30 mouse cellular contexts compared by ENCODE assay signal in the genomic region with DNA sequence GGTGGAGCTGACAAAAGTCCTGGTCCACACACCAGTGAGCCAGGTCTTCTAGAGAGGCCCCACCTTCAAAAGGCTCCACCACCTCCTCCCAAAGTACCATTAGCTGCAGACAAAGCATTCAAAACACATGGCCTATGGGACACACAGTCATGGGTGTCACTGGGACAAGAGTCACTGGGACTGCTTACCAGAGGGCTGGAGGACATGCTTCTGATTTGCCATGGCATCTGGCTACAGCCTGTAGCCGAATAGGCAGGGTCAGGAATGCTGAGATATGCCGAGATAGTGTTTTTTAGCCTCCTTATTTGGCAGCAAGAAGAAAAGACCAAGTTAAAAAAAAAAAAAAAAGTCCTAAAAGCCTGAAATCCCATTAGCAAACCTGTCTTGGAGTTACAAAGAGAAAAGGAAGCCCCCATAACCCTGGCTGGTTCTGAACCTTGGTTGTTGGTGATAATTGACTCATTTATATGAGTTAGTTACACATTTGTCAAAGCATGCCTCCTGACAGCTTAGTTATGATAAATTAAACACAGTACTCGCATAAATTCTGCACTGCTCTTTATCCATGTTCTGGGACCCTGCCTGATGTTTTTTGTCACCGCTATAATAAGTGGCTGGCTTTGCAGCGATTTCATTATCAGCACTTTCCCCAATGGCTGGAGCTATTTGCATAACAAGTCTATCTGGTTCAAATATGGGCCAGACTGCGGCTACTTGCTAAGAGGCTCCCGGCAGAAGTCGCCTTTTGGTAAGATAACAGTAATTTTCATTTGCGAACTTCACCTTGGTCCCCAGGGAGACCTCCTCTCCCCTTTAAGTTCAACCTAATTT.
DNase-seq lines count a peak whose midpoint lies in the region; ATAC-seq and TF ChIP-seq lines count a peak whose summit lies in the region.
"Had no signal": no experiment of that assay in that cellular context is flagged by ENCODE, and none has a peak within 500 bp of the region (broad histone marks: within the 10 kb centered on the region; RNA-seq: fewer than 3 reads in every experiment).

No protein-coding gene starts in this region.

- H3K4me3 ChIP-seq in heart, embryonic 13.5 days: no peak overlapping the region
- no peak overlapping the region for H3K4me3 ChIP-seq in midbrain, embryonic 10.5 days
- no peak overlapping the region for H3K4me3 ChIP-seq in midbrain, postnatal 0 days (ENCODE audit: low read depth, low read length)
- H3K4me3 ChIP-seq in midbrain, embryonic 13.5 days (replicated peaks): no peak overlapping the region
- H3K4me3 ChIP-seq: erythroblast, embryonic 14.5 days; kidney, embryonic 15.5 days; limb, embryonic 10.5 days; limb, embryonic 15.5 days; liver, embryonic 13.5 days; megakaryocyte, embryonic 14.5 days; stomach, embryonic 15.5 days had no signal

- H3K9me3 ChIP-seq in heart, embryonic 13.5 days: 0 out of 2 replicates have a peak, but pooled peaks cover 2% of the 10 kb centered on the region
- no peaks in the 10 kb centered on the region for H3K9me3 ChIP-seq in midbrain, embryonic 10.5 days (replicated peaks)
- H3K9me3 ChIP-seq in midbrain, postnatal 0 days (ENCODE audit: low read length): no peaks in the 10 kb centered on the region
- H3K9me3 ChIP-seq in midbrain, embryonic 13.5 days: no peaks in the 10 kb centered on the region
- H3K9me3 ChIP-seq: kidney, embryonic 15.5 days; limb, embryonic 10.5 days; limb, embryonic 15.5 days; stomach, embryonic 15.5 days had no signal

- H3K4me2 ChIP-seq in heart, embryonic 13.5 days: peak overlapping the region; percentile 30
- H3K4me2 ChIP-seq in midbrain, postnatal 0 days (ENCODE audit: low read depth, low read length, poor library complexity, severe bottlenecking): no peak overlapping the region
- no peak overlapping the region for H3K4me2 ChIP-seq in midbrain, embryonic 13.5 days (replicated peaks)
- H3K4me2 ChIP-seq: heart, embryonic 11.5 days; kidney, embryonic 15.5 days; limb, embryonic 15.5 days; liver, embryonic 13.5 days; stomach, embryonic 15.5 days had no signal

- no peak for TF ChIP-seq CTCF in midbrain, postnatal 0 days (IDR thresholded peaks at IDR 0.05)

- H3K9ac ChIP-seq in heart, embryonic 13.5 days: no peak overlapping the region
- H3K9ac ChIP-seq in midbrain, postnatal 0 days (replicated peaks; ENCODE audit: low read length, poor library complexity, severe bottlenecking): no peak overlapping the region
- no peak overlapping the region for H3K9ac ChIP-seq in midbrain, embryonic 13.5 days (replicated peaks)
- H3K9ac ChIP-seq: kidney, embryonic 15.5 days; limb, embryonic 15.5 days; liver, embryonic 13.5 days; stomach, embryonic 15.5 days had no signal

- H3K27me3 ChIP-seq in heart, embryonic 13.5 days (replicated peaks): no peaks in the 10 kb centered on the region
- H3K27me3 ChIP-seq in midbrain, embryonic 10.5 days (ENCODE audit: low read depth, poor library complexity, severe bottlenecking): peaks cover 30% of the 10 kb centered on the region; the same call in 1 of the 2 replicates
- no peaks in the 10 kb centered on the region for H3K27me3 ChIP-seq in midbrain, postnatal 0 days (ENCODE audit: insufficient read depth, low read length)
- H3K27me3 ChIP-seq in midbrain, embryonic 13.5 days: 0 out of 2 replicates have a peak, but pooled peaks cover 3% of the 10 kb centered on the region
- H3K27me3 ChIP-seq: kidney, embryonic 15.5 days; limb, embryonic 15.5 days; liver, embryonic 13.5 days; megakaryocyte, embryonic 14.5 days; stomach, embryonic 15.5 days had no signal

- DNase-seq in heart, adult 8-10 months (ENCODE audit: low spot score): no peak
- no peak for DNase-seq in midbrain, embryonic 10.5 days (ENCODE audit: low spot score)
- no peak for DNase-seq in midbrain, postnatal 0 days (ENCODE audit: low spot score)
- no peak for DNase-seq in thymus, postnatal 10 days (ENCODE audit: low spot score in 2 of 2)
- no peak for DNase-seq in neural tube, embryonic 10.5 days (ENCODE audit: extremely low spot score, low spot score)
- DNase-seq: adrenal gland, adult 2 months; adrenal gland, postnatal 36 days; B cell, adult 2 months; cerebellum, adult 2 months; cerebellum, postnatal 14 days; gastrocnemius, postnatal 14 days; heart, postnatal 10 days; kidney, adult 18-20 months; layer of hippocampus, postnatal 36 days; liver, embryonic 13.5 days; lung, adult 18-20 months; lung, postnatal 4 days; right cerebral cortex, postnatal 25 days; thymus, postnatal 14 days had no signal

- H3K36me3 ChIP-seq in heart, embryonic 13.5 days: no peaks in the 10 kb centered on the region
- no peaks in the 10 kb centered on the region for H3K36me3 ChIP-seq in midbrain, embryonic 10.5 days
- H3K36me3 ChIP-seq in midbrain, postnatal 0 days (ENCODE audit: insufficient read depth, low read length): no peaks in the 10 kb centered on the region
- H3K36me3 ChIP-seq in midbrain, embryonic 13.5 days: no peaks in the 10 kb centered on the region
- H3K36me3 ChIP-seq: kidney, embryonic 15.5 days; limb, embryonic 10.5 days; limb, embryonic 15.5 days; liver, embryonic 13.5 days; stomach, embryonic 15.5 days had no signal

- peaks cover 8% of the 10 kb centered on the region for H3K4me1 ChIP-seq in heart, embryonic 13.5 days
- peaks cover 24% of the 10 kb centered on the region for H3K4me1 ChIP-seq in midbrain, embryonic 10.5 days
- no peaks in the 10 kb centered on the region for H3K4me1 ChIP-seq in midbrain, postnatal 0 days (ENCODE audit: insufficient read depth, low read length)
- peaks cover 35% of the 10 kb centered on the region for H3K4me1 ChIP-seq in midbrain, embryonic 13.5 days (replicated peaks)
- H3K4me1 ChIP-seq: kidney, embryonic 15.5 days; limb, embryonic 10.5 days; limb, embryonic 15.5 days; liver, embryonic 13.5 days; megakaryocyte, embryonic 14.5 days; stomach, embryonic 15.5 days had no signal

- no peak for ATAC-seq in heart, embryonic 13.5 days (ENCODE audit: extremely low read depth, insufficient number of reproducible peaks, low FRiP score, low TSS enrichment)
- no peak for ATAC-seq in midbrain, postnatal 0 days (ENCODE audit: low FRiP score)
- peak; percentile 77 for ATAC-seq in midbrain, embryonic 13.5 days
- ATAC-seq: activated CD4-positive, CD25-positive, alpha-beta regulatory T cell, adult 4 months; lung, postnatal 0 days had no signal

- no peak overlapping the region for H3K27ac ChIP-seq in heart, embryonic 13.5 days (replicated peaks)
- peak overlapping the region; percentile 64 for H3K27ac ChIP-seq in midbrain, embryonic 10.5 days (replicated peaks)
- H3K27ac ChIP-seq in midbrain, postnatal 0 days (ENCODE audit: low read depth, low read length): no peak overlapping the region
- H3K27ac ChIP-seq in midbrain, embryonic 13.5 days: peak overlapping the region; percentile 59
- H3K27ac ChIP-seq: kidney, embryonic 15.5 days; limb, embryonic 10.5 days; limb, embryonic 15.5 days; liver, embryonic 13.5 days; stomach, embryonic 15.5 days had no signal

- WGBS in heart, embryonic 13.5 days: 28% methylated on average over 9 of the region's 9 CpGs
- 75% methylated on average over 9 of the region's 9 CpGs for WGBS in midbrain, embryonic 10.5 days
- 34% methylated on average over 9 of the region's 9 CpGs for whole genome bisulfite sequencing in midbrain, postnatal 0 days
- 28% methylated on average over 9 of the region's 9 CpGs for WGBS in midbrain, embryonic 13.5 days

Comparison
In these comparisons a context has a peak if more than half of its experiments do, and no peak if none do; other contexts are left out.
1. H3K27ac ChIP-seq: peak in midbrain, embryonic 10.5 days (single experiment) and midbrain, embryonic 13.5 days (single experiment); none in heart, embryonic 13.5 days (single experiment) and midbrain, postnatal 0 days (single experiment).